Mouse (Mus musculus) heart, adult 2 months (tissue): Measurements from ENCODE around the gene Mxra7. TPM values are rescaled to one million over a fixed set of nuclear protein-coding genes. Genes with fewer than 3 reads are reported as not detected.

Experiments
- DNase-seq, 2 experiments: peaks; one replicate each; pipeline ENCODE4 v3.0.0; 2021
- H3K27ac ChIP-seq: fragments of 200-600 bp; 2 replicates; pipeline ENCODE4 v1.8.1; 2022
- H3K27me3 ChIP-seq: fragments of 200-500 bp; 2 replicates; pipeline ENCODE4 v1.6.1; 2012; ENCODE audit warnings: mild to moderate bottlenecking, low read length, inconsistent platforms, mixed read lengths; ENCODE audit not compliant: control insufficient read depth, insufficient read depth
- H3K36me3 ChIP-seq: fragments of 200-500 bp; 2 replicates; pipeline ENCODE4 v1.6.1; 2012; ENCODE audit warnings: low read length, inconsistent platforms; ENCODE audit not compliant: control insufficient read depth, insufficient read depth
- H3K4me1 ChIP-seq: fragments of 200-500 bp; 2 replicates; pipeline ENCODE4 v1.6.1; 2011; ENCODE audit warnings: low read length; ENCODE audit not compliant: control insufficient read depth, insufficient read depth
- H3K4me3 ChIP-seq: fragments of 200-600 bp; 2 replicates; pipeline ENCODE4 v1.8.1; 2022
- H3K79me2 ChIP-seq: fragments of 200-500 bp; replicated peaks from 2 replicates; pipeline ENCODE4 v1.6.1; 2012; ENCODE audit warnings: mild to moderate bottlenecking, inconsistent platforms, low read length, moderate library complexity, mixed read lengths; ENCODE audit not compliant: control insufficient read depth, insufficient read depth
- H3K9ac ChIP-seq: fragments of 200-500 bp; 2 replicates; pipeline ENCODE4 v1.6.1; 2012; ENCODE audit warnings: low read depth, mild to moderate bottlenecking, control low read depth, inconsistent platforms, low read length, mixed read lengths
- CTCF ChIP-seq: fragments of 200-600 bp; IDR thresholded peaks from 2 replicates; pipeline ENCODE4 v1.8.1; 2022; ENCODE audit warnings: antibody characterized with exemption, mild to moderate bottlenecking, moderate library complexity
- EP300 ChIP-seq: fragments of 200-500 bp; IDR thresholded peaks from 2 replicates; pipeline ENCODE4 v1.6.1; 2011; ENCODE audit warnings: low read depth, low read length, control low read depth; ENCODE audit not compliant: insufficient read depth
- POLR2A ChIP-seq: fragments of 200-500 bp; IDR thresholded peaks from 2 replicates; pipeline ENCODE4 v1.6.1; 2011; ENCODE audit warnings: mild to moderate bottlenecking, low read depth, low read length, control low read depth; ENCODE audit not compliant: insufficient read depth
- WGBS: fragments of 180-500 bp; shearing (Covaris S2); methylation state at CpG from one replicate; pipeline ENCODE4 v1.1.7; 2018; 5-methylcytosine and 5-hydroxymethylcytosine counted together
- intact Hi-C: fragments of 180-260 bp; cut with DNase I; formaldehyde crosslinking; loops from one replicate; pipeline ENCODE4 v1.15.1; 2025
- polyA plus RNA-seq: library from polyadenylated mRNA; depleted of rRNA; stranded (reverse); fragments of >200 nt; gene quantifications from 2 replicates; pipeline ENCODE4 v1.2.3, GENCODE M21; 2012; rRNA removed
- total RNA-seq, 2 experiments: library from RNA; stranded (reverse); gene quantifications; 2 replicates each; pipeline ENCODE4 v1.2.3; 2021

Gene Mxra7
- total and polyA plus RNA-seq, 3 experiments: 10.4 to 19.4 (median 15.1) TPM

- H3K27me3 ChIP-seq: no peaks in the 10 kb centered on the region
- no peaks in the 10 kb centered on the region for H3K36me3 ChIP-seq
- no peak for DNase-seq
- 86% methylated on average over 7 of the region's 7 CpGs for WGBS
- TF ChIP-seq EP300: no peak
- TF ChIP-seq POLR2A: no peak
- TF ChIP-seq CTCF: no peak
- no peaks in the 10 kb centered on the region for H3K4me1 ChIP-seq
- no peak overlapping the region for H3K9ac ChIP-seq
- no peak overlapping the region for H3K27ac ChIP-seq
- H3K79me2 ChIP-seq: no peaks in the 10 kb centered on the region
- H3K4me3 ChIP-seq: no peak overlapping the region
- intact Hi-C loops: no loop called here
These were observed 63.5 kb downstream of the Mxra7 start for GRCm38 (mm10) chr11:116764346-116764745.

- no peak overlapping the region for H3K27ac ChIP-seq
- no peak overlapping the region for H3K9ac ChIP-seq
- H3K4me1 ChIP-seq: peaks cover 2% of the 10 kb centered on the region
- no peaks in the 10 kb centered on the region for H3K27me3 ChIP-seq
- peak in 1 of 2 experiments; percentile 19 for DNase-seq
- TF ChIP-seq EP300: no peak
- TF ChIP-seq POLR2A: no peak
- TF ChIP-seq CTCF: no peak
- 37% methylated on average over 4 of the region's 4 CpGs for WGBS
- no peaks in the 10 kb centered on the region for H3K79me2 ChIP-seq
- no peaks in the 10 kb centered on the region for H3K36me3 ChIP-seq
- intact Hi-C loops: no loop called here
- H3K4me3 ChIP-seq: no peak overlapping the region
These were observed 72.7 kb downstream of the Mxra7 start for GRCm38 (mm10) chr11:116755191-116755590.

- Histone ChIP-seq H3K27ac (peak overlapping the region; percentile 47; the same call in 1 of the 2 replicates), H3K79me2 (no peaks in the 10 kb centered on the region), H3K36me3 (no peaks in the 10 kb centered on the region), H3K4me1 (peaks cover 2% of the 10 kb centered on the region), H3K27me3 (no peaks in the 10 kb centered on the region), H3K4me3 (no peak overlapping the region), H3K9ac (no peak overlapping the region)
- peak; percentile 21 to 35 for DNase-seq
- TF ChIP-seq CTCF (no peak), EP300 (0 out of 2 replicates have a peak, but pooled peaks have one; percentile 33), POLR2A (no peak)
- 39% methylated on average over 5 of the region's 5 CpGs for WGBS
- intact Hi-C loops: loop anchor here (5.0 kb wide), 1 partner anchor 53 kb away; no protein-coding TSS in a partner anchor
These were observed 74.0 kb downstream of the Mxra7 start for GRCm38 (mm10) chr11:116753674-116754470.

Other genes starting within 250 kb of the Mxra7 start
- gene Ube2o, start 246.6 kb downstream of the Mxra7 start, total RNA-seq: 10 to 100 TPM; 24.8 to 36.3 TPM
- 22.6 and 26.4 TPM in 2 replicates for gene Ube2o, start 246.6 kb downstream of the Mxra7 start, polyA plus RNA-seq
- gene Aanat, start 241.6 kb downstream of the Mxra7 start, total RNA-seq: not detected
- not detected in 2 replicates for gene Aanat, start 241.6 kb downstream of the Mxra7 start, polyA plus RNA-seq
- 10 to 100 TPM; 10.8 to 11.2 TPM for gene Rhbdf2, start 201.0 kb downstream of the Mxra7 start, total RNA-seq
- 19.2 and 22.3 TPM in 2 replicates for gene Rhbdf2, start 201.0 kb downstream of the Mxra7 start, polyA plus RNA-seq
- gene Prcd, start 174.5 kb downstream of the Mxra7 start, total RNA-seq: 1 to 10 TPM; 1.1 to 1.3 TPM
- 0.76 and 1.1 TPM in 2 replicates for gene Prcd, start 174.5 kb downstream of the Mxra7 start, polyA plus RNA-seq
- 10 to 100 TPM; 42.5 to 50.3 TPM for gene Cygb, start 173.7 kb downstream of the Mxra7 start, total RNA-seq
- gene Cygb, start 173.7 kb downstream of the Mxra7 start, polyA plus RNA-seq: 55.0 and 66.1 TPM in 2 replicates
- gene St6galnac1, start 52.5 kb downstream of the Mxra7 start, total RNA-seq: not detected
- not detected in 2 replicates for gene St6galnac1, start 52.5 kb downstream of the Mxra7 start, polyA plus RNA-seq
- 10 to 100 TPM; 38.3 to 40.5 TPM for gene Mettl23, start 15.2 kb upstream of the Mxra7 start, total RNA-seq
- 34.3 and 59.4 TPM in 2 replicates for gene Mettl23, start 15.2 kb upstream of the Mxra7 start, polyA plus RNA-seq
- gene Jmjd6, start 15.4 kb upstream of the Mxra7 start, total RNA-seq: 10 to 100 TPM; 34.1 to 37.4 TPM
- 14.6 and 20.9 TPM in 2 replicates for gene Jmjd6, start 15.4 kb upstream of the Mxra7 start, polyA plus RNA-seq
- 10 to 100 TPM; 29.9 to 33.5 TPM for gene Mfsd11, start 24.4 kb upstream of the Mxra7 start, total RNA-seq
- 23.8 and 27.9 TPM in 2 replicates for gene Mfsd11, start 24.4 kb upstream of the Mxra7 start, polyA plus RNA-seq
- 100 to 1,000 TPM in 1 of 2 experiments, 10 to 100 TPM in 1; 91.4 to 104 TPM for gene Srsf2, start 25.0 kb upstream of the Mxra7 start, total RNA-seq
- gene Srsf2, start 25.0 kb upstream of the Mxra7 start, polyA plus RNA-seq: 158 and 165 TPM in 2 replicates
- gene Mgat5b, start 90.8 kb upstream of the Mxra7 start, total RNA-seq: under 1 TPM; 0.10 to 0.11 TPM
- gene Mgat5b, start 90.8 kb upstream of the Mxra7 start, polyA plus RNA-seq: 0.82 and 1.0 TPM in 2 replicates